ENCODE assay signal across 8 mouse cellular contexts in the genomic region with DNA sequence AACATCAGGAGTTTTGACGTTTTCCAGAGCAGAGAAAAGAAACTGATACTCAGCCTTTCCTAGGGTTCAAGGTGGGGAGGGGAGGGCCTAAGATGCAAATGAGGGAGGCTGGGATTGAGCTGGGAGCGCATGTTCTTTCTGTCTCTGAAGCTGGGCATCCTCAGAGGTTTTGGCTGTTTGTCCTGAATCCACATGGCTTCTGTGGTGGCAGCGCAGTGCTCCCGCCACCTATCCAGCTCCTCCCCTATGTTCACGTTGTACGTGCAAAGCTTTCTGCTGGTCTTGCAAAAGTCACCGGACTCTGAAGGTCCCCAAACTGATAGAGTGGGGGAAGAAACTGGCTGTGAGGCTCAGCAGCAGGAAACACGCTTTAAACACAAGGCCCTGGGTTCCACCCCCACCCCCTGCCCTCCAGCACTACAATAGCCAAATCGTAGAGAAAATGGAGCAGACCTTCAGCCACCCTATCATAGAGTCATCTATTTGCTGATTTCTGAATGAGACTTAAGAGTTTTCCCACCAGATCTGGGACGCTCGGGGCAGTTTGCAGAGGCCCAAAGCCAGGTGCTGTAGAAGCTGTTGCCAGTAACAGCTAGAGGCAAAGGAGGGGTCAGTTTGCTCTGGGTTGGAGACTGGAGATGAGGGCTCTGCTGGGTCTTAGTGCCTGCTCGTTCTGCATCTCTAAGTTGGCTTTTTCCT. TPM values are rescaled to one million over a fixed set of nuclear protein-coding genes. Genes with fewer than 3 reads are reported as not detected.
A peak's percentile ranks its signal among the peaks of the same experiment; 100 is the strongest.
DNase-seq lines count a peak whose midpoint lies in the region; ATAC-seq and TF ChIP-seq lines count a peak whose summit lies in the region.

No protein-coding gene starts in this region.

- no peak for TF ChIP-seq CTCF in E14TG2a.4 (conservative IDR thresholded peaks at IDR 0.05; ENCODE audit: low read length)
- no peak for TF ChIP-seq CTCF in lung, postnatal 0 days (IDR thresholded peaks at IDR 0.05)

- WGBS in lung, postnatal 0 days = 5% methylated on average over 12 of the region's 12 CpGs

- no peaks in the 10 kb centered on the region for H3K36me3 ChIP-seq in E14TG2a.4 (ENCODE audit: insufficient read depth, low read length)
- no peaks in the 10 kb centered on the region for H3K36me3 ChIP-seq in lung, postnatal 0 days (ENCODE audit: insufficient read depth, low read length)

- H3K4me3 ChIP-seq in E14TG2a.4 (replicated peaks; ENCODE audit: low read length) = peak overlapping the region; percentile 66
- peak overlapping the region; percentile 6; the same call in 1 of the 2 replicates for H3K4me3 ChIP-seq in lung, postnatal 0 days (ENCODE audit: low read depth, low read length)

- peaks cover 9% of the 10 kb centered on the region; the same call in 1 of the 2 replicates for H3K27me3 ChIP-seq in E14TG2a.4 (ENCODE audit: insufficient read depth, low read length)
- no peaks in the 10 kb centered on the region for H3K27me3 ChIP-seq in lung, postnatal 0 days (replicated peaks; ENCODE audit: insufficient read depth, low read length)

- 0 out of 2 replicates have a peak, but pooled peaks have one; percentile 41 for ATAC-seq in erythroid progenitor cell, adult 5-6 weeks (replicated peaks; ENCODE audit: low FRiP score, poor library complexity, severe bottlenecking)
- ATAC-seq in lung, postnatal 0 days = peak; percentile 89
- no peak for ATAC-seq in activated CD4-positive, CD25-positive, alpha-beta regulatory T cell, adult 4 months

- DNase-seq in adrenal gland, postnatal 36 days = peak; percentile 53 to 58
- peak; percentile 53 for DNase-seq in heart, postnatal 4 days
- DNase-seq in layer of hippocampus, adult 8-10 months (ENCODE audit: low spot score in 2 of 2) = peak; percentile 39 to 46
- DNase-seq in lung, postnatal 0 days (ENCODE audit: low spot score) = peak; percentile 87
- peak; percentile 11 for DNase-seq in retina, postnatal 7 days (ENCODE audit: low read depth, low spot score)

- H3K9ac ChIP-seq in lung, postnatal 0 days (replicated peaks; ENCODE audit: low read depth) = 0 out of 2 replicates have a peak overlapping the region, but pooled peaks have one; percentile 8

- peak overlapping the region; percentile 60 for H3K27ac ChIP-seq in lung, postnatal 0 days (ENCODE audit: low read length)

- peaks cover 46% of the 10 kb centered on the region for H3K4me1 ChIP-seq in E14TG2a.4 (replicated peaks; ENCODE audit: low read depth, low read length)
- peaks cover 7% of the 10 kb centered on the region; the same call in 1 of the 2 replicates for H3K4me1 ChIP-seq in lung, postnatal 0 days (ENCODE audit: insufficient read depth, low read depth, low read length)

- TF ChIP-seq EP300 in lung, postnatal 0 days (IDR thresholded peaks at IDR 0.05) = 0 out of 2 replicates have a peak, but pooled peaks have one; percentile 22

- H3K9me3 ChIP-seq in E14TG2a.4 (ENCODE audit: low read length) = no peaks in the 10 kb centered on the region
- H3K9me3 ChIP-seq in lung, postnatal 0 days (ENCODE audit: low read length) = no peaks in the 10 kb centered on the region

- H3K4me2 ChIP-seq in lung, postnatal 0 days (replicated peaks; ENCODE audit: low read depth, low read length) = peak overlapping the region; percentile 52

RNA-seq across cellular contexts. Expression of gene Serp2, which starts 42.0 kb away (rescaled TPM):
- 1 to 10 TPM; 4.2 to 6.4 TPM for total RNA-seq in adrenal gland, postnatal 36 days (2021)
- not detected in 2 replicates for total RNA-seq in erythroid progenitor cell, adult 5-6 weeks (2015; ENCODE audit: low replicate concordance)
- total RNA-seq in erythroid progenitor cell, adult 5-6 weeks (2017; ENCODE audit: low replicate concordance) = not detected in 2 replicates
- total RNA-seq in heart, postnatal 4 days (2021) = 1 to 10 TPM; 1.6 TPM
- total RNA-seq in layer of hippocampus, adult 8-10 months (2022) = 100 to 1,000 TPM; 112 to 138 (median 129) TPM
- 4.1 and 5.1 TPM in 2 replicates for polyA plus RNA-seq in lung, postnatal 0 days (2015; fragmentation: Nextera tagmentation; extraction: Ambion mirVana)
- 1 to 10 TPM; 3.8 to 5.4 TPM for polyA plus RNA-seq in activated CD4-positive, CD25-positive, alpha-beta regulatory T cell, adult 4 months (2017; shearing (Covaris generic))

Comparison
In these comparisons a context has a peak if more than half of its experiments do, and no peak if none do; other contexts are left out.
1. DNase-seq: peak in every context shown above with its lines; median percentile 87 in lung, postnatal 0 days; 56 in adrenal gland, postnatal 36 days; 53 in heart, postnatal 4 days; 42 in layer of hippocampus, adult 8-10 months; 11 in retina, postnatal 7 days.
2. RNA of gene Serp2, which starts 42.0 kb away (total RNA-seq): 112 to 138 TPM in layer of hippocampus, adult 8-10 months; 4.2 to 6.4 TPM in adrenal gland, postnatal 36 days, 1.6 TPM in heart, postnatal 4 days and not detected in erythroid progenitor cell, adult 5-6 weeks; every median in the first group is over 10 times any median in the second.